Mouse (Mus musculus): Measurements from ENCODE around the gene Gpr62.

The Gpr62 gene

DNA sequence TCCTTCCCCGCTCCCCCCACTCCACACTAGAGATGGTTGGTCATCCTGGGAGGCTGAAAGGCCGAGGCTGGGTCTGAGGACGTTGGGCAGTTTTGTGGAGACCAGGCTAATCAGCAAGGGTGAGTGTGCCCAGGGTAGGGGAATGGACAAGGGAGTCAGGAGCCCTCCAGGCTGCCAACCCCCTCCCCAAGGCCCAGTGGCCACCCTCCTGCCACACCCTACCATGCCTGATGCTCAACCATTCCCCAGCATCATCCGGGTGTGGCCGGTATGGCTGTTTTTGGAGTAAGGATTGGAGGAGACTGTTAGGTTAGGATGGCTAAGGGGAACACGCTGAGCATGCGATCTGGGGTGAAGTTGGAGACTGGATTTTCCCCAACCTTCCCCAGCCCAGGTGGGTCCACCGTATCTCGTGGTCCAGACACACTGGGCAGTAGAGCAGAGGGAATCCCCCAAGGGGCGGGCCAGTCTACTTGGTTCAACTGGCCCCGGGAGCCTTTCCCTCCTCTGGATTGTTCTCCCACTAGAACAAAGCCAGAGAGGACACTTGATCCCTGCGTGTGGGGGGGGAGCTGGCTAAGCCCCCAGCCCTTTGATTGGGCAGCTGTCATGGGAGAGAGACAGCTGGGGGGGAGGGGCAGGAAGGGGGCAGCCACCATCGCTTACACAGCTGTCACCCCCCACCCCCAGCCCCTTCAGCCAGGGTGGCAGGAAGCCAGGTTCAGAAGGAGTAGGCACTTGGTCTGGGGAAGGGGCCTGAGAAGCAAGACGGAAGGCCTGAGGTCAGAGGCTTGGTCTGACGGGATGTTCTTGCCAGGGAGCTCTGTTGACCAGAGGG is 9.2 kb downstream of the Gpr62 start:
- DNase-seq (ENCODE audit: low read depth, low spot score) = no peak

DNA sequence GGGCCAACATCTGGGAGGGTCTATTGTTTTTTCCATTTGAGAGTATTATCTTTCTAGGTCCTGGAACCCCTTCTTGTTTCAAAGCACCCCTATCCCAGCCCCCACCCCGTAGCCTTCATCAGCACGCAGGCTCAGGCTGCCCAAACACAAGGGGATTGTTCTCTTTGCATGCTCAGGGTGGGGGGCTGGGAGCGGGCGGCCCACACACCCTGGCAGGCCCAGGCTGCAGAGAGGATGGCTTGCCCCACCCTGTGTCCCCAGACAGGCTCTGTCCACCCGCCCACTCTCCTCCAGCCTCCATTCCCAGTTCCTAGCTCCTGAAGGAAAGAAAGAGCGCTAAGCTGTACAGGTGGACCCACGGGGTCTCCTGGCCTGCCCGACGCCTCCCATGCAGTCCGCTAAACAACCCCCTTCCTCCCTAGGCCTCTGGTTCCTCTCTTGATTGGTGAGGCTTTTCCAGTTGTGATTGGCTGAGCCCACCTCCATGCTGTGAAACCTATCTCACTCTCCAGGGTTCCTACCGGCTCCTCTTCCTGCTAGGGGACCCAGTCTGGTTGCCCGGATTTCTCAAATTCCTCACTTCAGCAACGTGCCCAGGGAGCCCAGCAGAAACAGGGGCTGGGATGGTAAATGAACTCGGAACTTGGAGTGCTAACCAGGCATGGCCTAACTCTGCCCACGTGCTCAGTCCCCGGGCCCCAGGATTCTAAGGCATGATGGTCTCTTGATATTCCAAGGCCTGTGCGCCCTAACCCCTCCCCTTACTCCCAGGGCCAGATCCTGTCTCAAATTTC is 10.7 kb downstream of the Gpr62 start:
- peak; percentile 63 for DNase-seq (ENCODE audit: low read depth, low spot score)

DNA sequence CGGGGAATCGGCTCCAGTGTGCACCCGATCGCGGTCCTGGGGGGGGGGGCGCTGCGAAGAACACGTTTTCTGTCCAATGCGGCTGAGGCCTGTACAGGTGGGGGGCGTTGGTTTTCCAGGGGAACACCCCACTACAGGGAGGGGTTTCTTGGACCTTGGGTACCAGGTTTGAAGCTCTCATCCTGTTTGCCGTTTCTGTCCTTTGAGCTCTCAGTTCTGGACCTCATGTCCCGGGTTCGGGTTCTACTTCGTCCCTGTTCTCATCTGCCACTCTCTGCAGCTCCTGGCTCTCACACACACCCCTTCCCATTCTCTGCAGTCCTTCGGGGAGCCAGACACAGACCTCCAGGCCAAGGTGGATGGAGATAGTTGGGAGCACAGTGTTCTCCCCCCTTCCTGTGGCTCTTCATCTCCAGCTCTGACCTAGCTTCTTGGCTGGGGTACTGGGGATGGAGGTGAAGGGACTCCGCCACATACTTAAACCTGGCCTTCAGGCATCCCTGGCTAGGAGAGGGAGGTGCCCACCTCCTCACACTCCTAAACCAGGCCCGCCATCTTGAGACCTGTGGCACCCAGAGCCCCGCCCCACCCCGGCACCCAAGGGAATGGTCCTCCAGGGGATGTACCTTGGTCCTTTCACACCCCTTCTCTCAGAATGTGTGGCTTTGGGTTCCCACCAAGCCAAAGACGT is 11.5 kb downstream of the Gpr62 start:
- no peak for DNase-seq (ENCODE audit: low read depth, low spot score)

DNA sequence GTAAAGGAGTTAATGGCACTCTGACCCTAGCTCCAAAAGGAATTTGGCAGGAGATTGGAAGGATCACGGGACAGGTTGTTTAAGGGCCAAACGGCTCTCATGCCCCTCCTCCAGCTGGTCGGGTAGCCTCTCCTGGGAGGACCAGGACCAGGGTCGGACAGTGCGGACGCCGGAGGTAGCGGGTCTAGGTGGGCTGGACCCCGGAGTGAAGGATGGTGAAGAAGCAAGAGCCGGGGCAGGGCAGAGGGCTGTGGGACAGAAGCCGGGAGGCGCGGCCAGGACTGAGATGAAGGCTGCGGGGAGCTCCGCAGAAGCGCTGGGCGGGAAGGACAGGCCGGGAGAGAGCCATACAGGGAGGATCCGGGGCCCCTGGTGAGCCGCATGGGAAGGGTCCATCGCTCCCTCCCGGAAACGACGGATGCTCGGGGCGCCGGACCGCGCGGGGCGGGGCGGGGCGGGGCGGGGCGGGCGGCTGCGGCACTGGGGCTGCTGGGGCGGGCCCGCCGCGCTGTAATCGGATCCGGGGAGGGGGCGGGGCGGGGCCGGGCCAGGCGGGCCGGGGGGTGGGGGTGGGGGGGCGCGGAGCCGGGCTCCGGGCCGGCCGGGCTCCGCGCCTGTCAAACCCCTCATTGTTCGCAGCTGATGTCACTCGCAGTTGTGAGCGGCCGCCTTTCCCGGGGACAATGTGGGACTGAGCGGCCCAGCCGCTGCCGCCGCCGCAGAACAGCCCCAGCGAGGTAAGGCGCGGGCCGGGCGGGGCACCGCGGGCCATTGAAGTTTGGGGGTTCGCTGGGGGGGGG is 12.3 kb downstream of the Gpr62 start, which contains the start of gene Pcbp4:
Gene Pcbp4, plus strand, starts transcription at position 21 of the 800 bp plus-strand sequence.
- no peak for DNase-seq (ENCODE audit: low read depth, low spot score)

DNA sequence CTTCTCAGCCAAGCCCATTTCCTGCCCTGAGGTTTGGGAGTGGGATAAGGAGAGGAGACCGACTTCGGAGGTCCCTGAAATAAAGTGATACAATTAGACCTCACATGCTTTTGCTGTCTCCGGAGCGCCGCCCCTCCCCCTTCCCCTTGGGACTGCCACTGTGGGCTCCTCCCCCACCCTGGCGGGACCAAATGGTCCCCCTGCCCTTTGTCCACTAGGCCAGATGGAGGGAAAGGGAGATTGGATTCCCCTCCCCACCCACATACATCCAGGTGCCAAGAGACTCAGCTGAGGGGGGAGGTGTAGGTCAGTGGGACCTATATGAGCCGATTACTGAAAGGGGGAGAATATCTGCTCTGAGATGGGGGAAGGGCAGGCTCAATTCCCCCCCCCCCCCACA is 12.9 kb downstream of the Gpr62 start:
- no peak for DNase-seq (ENCODE audit: low read depth, low spot score)

DNA sequence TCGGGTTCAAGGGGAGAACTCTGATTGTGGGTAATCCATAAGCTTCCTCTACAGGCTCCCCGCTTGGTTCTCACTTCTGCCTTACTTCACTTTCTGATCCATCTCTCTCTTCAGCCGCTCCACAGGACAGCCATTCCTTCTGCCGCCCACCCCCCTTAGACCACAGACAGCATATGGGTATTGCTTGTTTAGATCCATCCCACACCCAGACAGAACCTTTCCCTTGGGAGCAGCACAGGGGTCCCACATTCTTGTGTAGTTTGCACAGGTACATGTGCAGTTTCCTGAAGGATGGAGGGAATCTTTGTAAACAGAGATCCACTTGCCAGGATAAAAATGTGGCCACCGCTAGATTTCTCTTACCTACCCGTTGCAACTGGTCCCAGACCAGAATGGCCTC is 13.4 kb downstream of the Gpr62 start:
- DNase-seq (ENCODE audit: low read depth, low spot score) = no peak

DNA sequence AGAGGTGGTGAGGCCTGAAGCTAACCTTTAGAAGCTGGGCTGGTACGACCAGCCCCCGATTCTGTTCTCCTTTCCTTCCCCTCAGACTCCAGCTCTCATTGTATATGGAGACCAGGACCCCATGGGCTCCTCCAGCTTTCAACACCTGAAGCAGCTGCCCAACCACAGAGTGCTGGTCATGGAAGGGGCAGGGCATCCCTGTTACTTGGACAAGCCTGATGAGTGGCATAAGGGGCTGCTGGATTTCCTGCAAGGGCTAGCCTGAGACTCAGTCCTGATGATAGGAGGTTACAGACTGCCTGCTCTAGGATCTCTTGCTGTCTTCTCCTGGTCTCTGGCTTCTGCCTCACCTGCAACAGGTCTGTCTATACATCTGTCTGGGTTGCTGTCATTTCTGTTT is 13.8 kb downstream of the Gpr62 start:
- no peak for DNase-seq (ENCODE audit: low read depth, low spot score)

DNA sequence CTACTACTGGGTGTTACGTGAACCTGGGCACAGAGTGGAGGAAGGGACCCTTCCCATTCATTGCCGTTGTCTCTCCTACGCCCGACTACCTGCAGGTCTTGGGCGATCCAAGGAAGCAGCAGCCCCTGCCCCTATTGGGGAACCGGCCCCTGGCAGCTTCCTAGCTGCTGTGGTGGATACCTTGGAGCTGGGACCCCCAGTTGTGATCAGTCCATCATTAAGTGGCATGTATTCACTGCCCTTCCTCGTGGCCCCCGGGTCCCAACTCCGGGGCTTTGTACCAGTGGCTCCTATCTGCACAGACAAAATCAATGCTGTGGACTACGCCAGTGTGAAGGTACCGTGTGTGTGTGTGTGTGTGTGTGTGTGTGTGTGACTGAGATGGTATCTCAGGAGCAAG is 14.4 kb downstream of the Gpr62 start:
- DNase-seq (ENCODE audit: low read depth, low spot score) = no peak

DNA sequence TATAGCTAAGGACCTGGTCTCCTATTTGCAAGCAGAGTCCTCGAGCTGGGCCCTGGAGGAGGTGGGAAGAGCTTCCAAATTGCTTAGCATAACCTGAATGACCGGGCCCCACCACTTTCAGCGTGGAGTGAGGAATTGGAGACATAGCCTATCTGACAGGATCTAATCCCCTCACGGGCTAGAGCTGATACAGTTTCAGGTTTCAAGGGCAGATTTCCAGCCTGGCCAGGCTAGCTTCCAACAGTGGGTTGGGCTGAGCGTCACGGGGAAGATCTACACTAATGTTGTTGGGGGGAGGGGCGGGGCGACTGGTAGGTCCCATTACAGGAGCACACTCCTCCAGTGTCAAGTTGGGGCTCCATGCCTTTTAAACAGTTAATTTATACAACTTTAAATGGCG is 15.1 kb downstream of the Gpr62 start:
- no peak for DNase-seq (ENCODE audit: low read depth, low spot score)

DNA sequence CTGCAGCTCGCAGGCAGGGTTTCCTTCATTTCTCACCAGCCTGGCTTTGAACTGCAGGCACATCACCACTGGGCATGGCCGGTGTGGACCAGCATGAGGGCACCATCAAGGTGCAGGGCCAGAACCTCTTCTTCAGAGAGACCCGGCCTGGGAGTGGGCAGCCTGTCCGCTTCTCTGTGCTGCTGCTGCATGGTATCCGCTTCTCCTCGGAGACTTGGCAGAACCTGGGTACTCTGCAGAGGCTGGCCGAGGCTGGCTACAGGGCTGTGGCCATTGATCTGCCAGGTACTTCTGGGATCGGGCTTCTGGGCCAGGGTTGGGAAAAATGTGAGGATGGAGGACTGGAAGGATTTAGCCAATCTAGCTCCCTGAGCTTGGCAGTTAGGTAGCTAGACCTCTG is 15.8 kb downstream of the Gpr62 start:
- no peak for DNase-seq (ENCODE audit: low read depth, low spot score)

DNA sequence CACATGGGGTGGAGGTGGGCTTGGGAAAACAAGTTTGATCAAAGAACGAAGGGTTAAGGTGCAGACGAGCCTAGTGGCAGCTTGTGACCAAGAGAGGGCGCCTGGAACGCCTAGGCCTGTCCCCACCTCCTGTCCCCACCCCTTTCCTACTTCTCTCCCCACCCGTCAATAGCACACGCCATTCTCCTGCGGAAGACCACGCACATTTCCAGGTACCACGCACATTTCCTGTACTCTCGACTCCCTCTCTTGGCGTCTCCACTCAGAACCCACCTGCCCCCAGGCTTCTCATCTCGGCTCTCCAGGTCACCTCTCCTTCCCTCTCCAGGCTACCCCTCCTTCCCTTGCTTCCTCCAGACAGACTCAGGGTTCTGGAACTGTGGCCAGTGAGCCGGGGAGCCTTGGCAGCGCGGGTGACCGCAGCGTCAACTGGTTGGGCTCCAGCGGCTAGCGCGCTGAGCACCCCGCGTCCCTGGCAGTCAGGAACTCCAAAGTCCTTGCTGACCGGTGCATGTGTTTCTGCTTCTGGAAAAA is 17.2 kb downstream of the Gpr62 start:
- DNase-seq (ENCODE audit: low read depth, low spot score) = no peak

DNA sequence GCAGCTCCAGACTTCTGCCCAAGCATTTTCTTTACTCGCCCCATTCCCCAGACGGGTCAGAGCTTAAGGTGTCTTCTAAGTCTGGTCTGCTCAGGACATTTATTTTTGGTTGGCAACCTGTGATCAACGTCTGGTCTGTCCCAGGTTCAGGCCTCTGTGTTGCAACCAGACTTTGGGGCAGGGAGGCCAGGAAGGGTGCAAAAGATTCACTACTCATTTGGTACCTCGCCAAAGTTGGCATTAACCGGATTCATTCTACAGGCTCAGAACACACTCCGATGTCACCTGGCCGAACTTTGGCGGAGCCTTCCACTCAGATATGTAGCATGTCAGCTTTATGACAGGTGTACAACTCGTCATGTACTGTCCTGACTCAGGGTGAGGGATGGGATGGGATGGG is 17.8 kb downstream of the Gpr62 start:
- no peak for DNase-seq (ENCODE audit: low read depth, low spot score)

DNA sequence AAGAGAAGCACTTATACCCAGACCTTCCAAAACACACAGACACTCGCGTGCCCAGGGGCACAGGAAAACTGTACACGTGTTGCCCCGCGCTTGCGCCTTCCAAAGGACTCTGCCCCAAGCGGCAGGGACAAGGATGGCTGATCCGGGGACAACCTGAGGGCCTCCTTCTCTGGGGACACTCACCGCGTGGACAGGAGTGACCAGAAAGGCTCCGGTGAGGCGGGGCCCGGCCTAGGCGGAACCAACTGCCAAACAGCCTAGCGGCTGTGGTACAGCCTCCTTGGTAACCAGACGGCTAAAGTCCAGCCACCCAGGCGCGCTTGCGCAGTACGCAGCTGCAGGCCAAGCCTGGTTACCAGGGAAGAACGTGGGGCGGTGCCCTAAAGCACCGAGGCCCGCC is 18.4 kb downstream of the Gpr62 start, which contains the start of the genes Abhd14b and Abhd14a:
Gene Abhd14b, plus strand, starts transcription at position 112 of the 400 bp plus-strand sequence.
Gene Abhd14a, minus strand, starts transcription at position 331 of the 400 bp plus-strand sequence.
- peak; percentile 91 for DNase-seq (ENCODE audit: low read depth, low spot score)

DNA sequence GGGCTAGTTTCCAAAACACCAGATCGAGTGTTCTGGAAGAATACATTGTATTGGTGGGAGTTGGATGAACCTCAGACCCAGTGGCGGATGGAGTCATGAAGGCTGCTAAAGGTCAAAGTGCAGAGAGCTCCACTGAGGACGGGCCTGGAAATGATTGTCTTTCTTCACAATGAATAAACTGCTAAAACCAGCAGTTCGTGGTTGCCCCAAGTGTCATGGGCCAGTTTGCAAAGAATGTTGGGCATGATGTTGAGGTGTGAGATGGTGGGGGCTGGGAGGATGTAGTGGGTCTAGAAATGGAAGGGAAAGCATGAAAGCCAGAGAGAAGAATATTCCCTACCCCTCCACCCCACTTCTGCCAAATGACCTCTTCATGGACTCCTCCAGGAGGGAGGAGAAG is 20.9 kb downstream of the Gpr62 start:
- no peak for DNase-seq (ENCODE audit: low read depth, low spot score)

DNA sequence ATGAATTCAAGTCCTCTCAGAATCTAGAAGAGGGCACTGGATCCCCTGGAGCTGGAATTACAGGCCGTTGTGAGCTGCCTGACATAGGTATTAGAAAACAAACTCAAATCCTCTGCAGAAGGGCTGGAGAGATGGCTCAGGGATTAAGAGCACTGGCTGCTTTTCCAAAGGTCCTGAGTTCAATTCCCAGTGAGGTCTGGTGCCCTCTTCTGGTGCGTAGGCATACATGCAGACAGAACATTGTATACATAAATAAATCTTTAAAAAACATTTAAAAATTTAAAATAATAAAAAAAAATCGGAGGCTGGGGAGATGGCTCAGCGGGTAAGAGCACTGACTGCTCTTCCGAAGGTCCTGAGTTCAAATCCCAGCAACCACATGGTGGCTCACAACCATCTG is 23.1 kb downstream of the Gpr62 start:
- no peak for DNase-seq (ENCODE audit: low read depth, low spot score)

DNA sequence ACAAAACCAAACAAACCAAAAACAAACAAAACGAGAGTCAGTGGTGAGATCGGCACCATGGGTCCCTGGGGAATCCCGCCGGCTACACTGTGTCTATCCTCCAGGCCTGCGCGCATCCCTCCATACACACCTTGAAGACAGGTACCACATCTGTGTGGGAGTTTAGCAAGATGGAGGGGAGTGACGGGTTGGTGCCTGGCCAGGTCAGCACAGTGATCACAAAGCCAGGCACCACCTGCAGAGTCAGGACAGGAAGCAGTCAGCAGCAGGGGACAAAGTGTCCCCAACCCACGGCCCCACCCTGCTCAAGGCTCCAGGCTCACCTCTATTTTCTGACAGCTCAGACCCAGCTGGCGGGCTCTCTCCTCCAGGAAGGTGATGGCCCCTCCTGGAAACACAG is 29.2 kb downstream of the Gpr62 start:
- DNase-seq (ENCODE audit: low read depth, low spot score) = no peak

DNA sequence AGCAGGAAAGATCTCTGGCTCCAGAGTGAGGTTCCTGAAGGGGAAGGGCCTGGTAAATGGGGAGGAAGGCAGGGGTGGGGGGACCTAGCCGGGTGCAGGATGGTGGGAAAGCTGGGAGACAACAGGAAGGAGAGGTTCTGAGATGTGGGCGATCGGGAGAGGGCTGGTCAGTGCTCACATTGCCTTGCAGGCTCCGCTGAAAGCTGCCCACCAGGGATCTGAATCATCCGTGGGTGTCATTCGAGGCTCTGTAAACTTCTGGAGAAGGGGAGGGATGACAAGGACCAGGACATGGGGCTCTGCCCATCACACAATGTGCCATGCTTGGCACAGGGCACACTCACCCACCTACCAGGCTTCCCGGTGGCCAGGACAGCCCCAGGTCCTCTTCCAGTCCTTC is 32.3 kb downstream of the Gpr62 start:
- no peak for DNase-seq (ENCODE audit: low read depth, low spot score)

DNA sequence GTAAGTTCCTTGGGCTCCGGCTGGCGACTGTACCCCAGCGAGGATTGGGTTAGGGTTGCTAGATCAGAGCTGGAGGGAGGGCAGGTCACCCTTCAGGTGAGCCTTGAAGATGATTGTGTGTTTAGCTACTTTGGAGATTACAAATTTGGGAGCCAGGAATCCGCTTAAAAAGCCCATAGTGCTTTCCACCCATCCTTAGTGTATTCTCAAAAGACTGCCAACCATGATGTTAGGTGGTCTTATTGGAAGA is 35.8 kb downstream of the Gpr62 start:
- DNase-seq (ENCODE audit: low read depth, low spot score) = no peak

DNA sequence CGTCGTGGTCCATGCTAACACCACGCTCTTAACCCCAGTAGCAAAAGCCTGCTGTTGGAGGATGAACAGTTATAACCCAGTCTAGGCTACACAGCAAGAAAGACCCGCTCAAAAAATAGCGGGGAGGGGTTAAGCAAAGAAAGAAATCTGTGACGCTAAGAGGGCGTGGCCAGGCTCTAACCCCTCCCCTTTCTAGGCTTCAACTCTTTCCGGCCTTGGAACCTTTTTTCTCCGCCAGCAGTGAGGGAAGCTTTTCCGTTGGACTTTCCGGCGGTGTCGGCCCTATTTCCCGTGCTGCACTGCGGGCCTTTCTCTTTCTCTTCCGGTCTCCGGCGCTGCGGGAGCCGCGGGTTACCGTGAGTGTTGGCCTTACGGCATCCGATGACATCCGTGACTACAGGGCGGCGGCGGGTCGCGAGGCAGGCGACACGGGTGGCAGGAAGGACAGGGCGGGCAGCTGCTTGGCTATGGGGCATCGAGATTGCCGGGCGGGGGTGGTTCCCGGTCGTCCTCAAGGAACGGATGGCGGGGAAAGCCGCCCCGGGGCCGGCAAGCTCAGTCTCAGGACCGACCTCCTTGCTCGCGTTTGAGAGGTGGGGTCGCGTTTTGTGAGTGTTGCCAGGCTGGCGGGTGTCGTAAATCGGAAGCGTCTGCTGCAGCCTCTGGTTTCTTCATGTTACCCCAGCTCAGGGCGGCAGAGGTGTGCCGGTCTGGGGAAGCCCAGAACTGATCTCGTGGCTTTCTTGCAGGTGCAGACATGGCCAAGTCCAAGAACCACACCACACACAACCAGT is 36.3 kb downstream of the Gpr62 start, which contains the start of gene Rpl29:
Gene Rpl29, plus strand, starts transcription at position 234 of the 794 bp plus-strand sequence.
- DNase-seq (ENCODE audit: low read depth, low spot score) = peak; percentile 98

DNA sequence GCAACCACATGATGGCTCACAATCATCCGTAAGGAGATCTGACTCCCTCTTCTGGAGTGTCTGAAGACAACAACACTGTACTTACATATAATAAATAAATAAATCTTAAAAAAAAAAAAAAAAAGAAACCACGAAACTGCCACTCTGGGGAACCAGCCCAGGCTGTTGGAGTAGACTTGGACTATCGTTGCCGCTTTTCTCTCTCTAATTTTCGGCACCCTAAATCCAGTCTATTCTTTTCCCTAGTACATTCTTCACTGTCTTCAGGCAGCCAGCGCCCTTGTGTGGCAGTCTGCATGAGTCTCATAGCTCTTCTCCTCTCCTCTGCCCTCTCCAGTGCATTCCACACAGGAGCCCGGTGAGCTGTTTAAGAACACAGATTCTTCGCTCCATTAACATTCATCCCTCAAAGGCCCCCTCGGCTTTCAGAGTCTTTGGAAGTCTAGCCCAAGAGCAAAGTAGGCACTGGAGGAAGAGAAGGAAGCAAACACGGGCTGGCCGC is 37.0 kb downstream of the Gpr62 start:
- DNase-seq (ENCODE audit: low read depth, low spot score) = no peak

Measured in forelimb bud, embryonic 11.5 days (tissue).